Mouse (Mus musculus) lung, postnatal 0 days (tissue): ENCODE measurements at regions not wholly inside any gene's neighbourhood (a gene's known extent, or its start where the extent isn't known, plus 50 kb on each side); places are given as distances from the start of the nearest gene placed in this dataset.

Source experiments
- ATAC-seq: fragments of 200-750 bp; cut with Nextera tagmentation; 2 replicates; pipeline ENCODE4 v1.8.0; 2017; ENCODE audit warnings: moderate library complexity
- DNase-seq: peaks from one replicate; pipeline ENCODE4 v3.0.0-alpha.2; 2016; ENCODE audit warnings: low spot score
- H3K27ac ChIP-seq: fragments of 300-500 bp; sonication (generic); 2 replicates; pipeline ENCODE4 v1.5.1; 2014; ENCODE audit warnings: antibody characterized with exemption, mild to moderate bottlenecking, low read length, mixed read lengths
- H3K27me3 ChIP-seq: fragments of 300-500 bp; sonication (generic); replicated peaks from 2 replicates; pipeline ENCODE4 v1.6.1; 2014; ENCODE audit warnings: low read length, mixed read lengths; ENCODE audit not compliant: insufficient read depth
- H3K36me3 ChIP-seq: fragments of 300-500 bp; sonication (generic); 2 replicates; pipeline ENCODE4 v1.6.1; 2014; ENCODE audit warnings: low read length, mixed read lengths; ENCODE audit not compliant: insufficient read depth
- H3K4me1 ChIP-seq: fragments of 300-500 bp; sonication (generic); 2 replicates; pipeline ENCODE4 v1.6.1; 2014; ENCODE audit warnings: antibody characterized with exemption, low read depth, low read length, mixed read lengths; ENCODE audit not compliant: insufficient read depth
- H3K4me2 ChIP-seq: fragments of 300-500 bp; sonication (generic); replicated peaks from 2 replicates; pipeline ENCODE4 v1.6.1; 2014; ENCODE audit warnings: low read depth, mild to moderate bottlenecking, low read length, moderate library complexity, mixed read lengths
- H3K4me3 ChIP-seq: fragments of 300-500 bp; sonication (generic); 2 replicates; pipeline ENCODE4 v1.5.1; 2014; ENCODE audit warnings: low read depth, low read length
- H3K9ac ChIP-seq: fragments of 300-500 bp; sonication (generic); replicated peaks from 2 replicates; pipeline ENCODE4 v1.6.1; 2014; ENCODE audit warnings: low read depth, mild to moderate bottlenecking
- H3K9me3 ChIP-seq: fragments of 300-500 bp; sonication (generic); 2 replicates; pipeline ENCODE4 v1.6.1; 2016; ENCODE audit warnings: low read length, mixed read lengths
- CTCF ChIP-seq: IDR thresholded peaks from 2 replicates; pipeline ENCODE4 v1.5.1; 2016; ENCODE audit warnings: antibody characterized with exemption, mild to moderate bottlenecking
- EP300 ChIP-seq: IDR thresholded peaks from 2 replicates; pipeline ENCODE4 v1.6.1; 2016; ENCODE audit warnings: antibody characterized with exemption, mild to moderate bottlenecking, control low read depth
- WGBS: fragments of 180-500 bp; shearing (Covaris S2); extraction: QIAGEN DNeasy Blood & Tissue Kit; methylation state at CpG from one replicate; pipeline ENCODE4 v1.1.7; 2014; 5-methylcytosine and 5-hydroxymethylcytosine counted together

DNA sequence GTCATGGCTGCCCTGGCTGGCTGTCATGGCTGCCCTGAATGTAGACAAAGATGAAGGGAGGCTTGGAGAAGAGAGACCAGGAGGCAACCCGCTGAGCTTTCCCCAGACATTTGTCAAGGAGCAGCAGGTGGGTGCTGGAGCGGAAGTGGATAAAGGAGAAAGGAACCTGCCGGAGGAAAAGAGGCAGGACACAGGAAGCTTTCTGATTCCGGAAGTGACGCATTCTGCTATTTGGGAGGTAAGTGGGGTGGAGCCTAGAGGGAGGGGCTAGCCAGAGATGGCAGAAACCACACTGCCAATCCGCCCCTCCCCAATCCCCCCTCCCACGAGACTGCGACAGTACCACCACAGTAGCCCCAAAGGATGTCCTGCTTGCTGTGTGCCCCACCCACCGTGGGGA lies 80.1 kb downstream of the Gm572 start:
- no peak for TF ChIP-seq EP300
- TF ChIP-seq CTCF = no peak
- DNase-seq = no peak
- Histone ChIP-seq H3K9ac (no peak overlapping the region), H3K9me3 (no peaks in the 10 kb centered on the region), H3K36me3 (no peaks in the 10 kb centered on the region), H3K4me1 (no peaks in the 10 kb centered on the region), H3K4me3 (no peak overlapping the region), H3K4me2 (no peak overlapping the region), H3K27ac (no peak overlapping the region), H3K27me3 (no peaks in the 10 kb centered on the region)
- 81% methylated on average over 9 of the region's 9 CpGs for WGBS
- ATAC-seq = no peak

GRCm38 (mm10) chr4:148723934-148724719 lies 80.1 kb upstream of the Casz1 start:
- H3K4me3 ChIP-seq = no peak overlapping the region; the same call in 1 of the 2 replicates
- H3K4me2 ChIP-seq = peak overlapping the region; percentile 42
- no peak for TF ChIP-seq CTCF
- no peak for TF ChIP-seq EP300
- H3K9ac ChIP-seq = no peak overlapping the region
- H3K27me3 ChIP-seq = no peaks in the 10 kb centered on the region
- 11% methylated on average over 25 of the region's 39 CpGs for WGBS
- no peak overlapping the region for H3K27ac ChIP-seq
- H3K4me1 ChIP-seq = no peaks in the 10 kb centered on the region
- H3K36me3 ChIP-seq = no peaks in the 10 kb centered on the region
- DNase-seq (no peak), ATAC-seq (no peak)
- H3K9me3 ChIP-seq = no peaks in the 10 kb centered on the region

GRCm38 (mm10) chr4:148728800-148729199 lies 75.4 kb upstream of the Casz1 start:
- H3K4me2 ChIP-seq = no peak overlapping the region
- DNase-seq = no peak

DNA sequence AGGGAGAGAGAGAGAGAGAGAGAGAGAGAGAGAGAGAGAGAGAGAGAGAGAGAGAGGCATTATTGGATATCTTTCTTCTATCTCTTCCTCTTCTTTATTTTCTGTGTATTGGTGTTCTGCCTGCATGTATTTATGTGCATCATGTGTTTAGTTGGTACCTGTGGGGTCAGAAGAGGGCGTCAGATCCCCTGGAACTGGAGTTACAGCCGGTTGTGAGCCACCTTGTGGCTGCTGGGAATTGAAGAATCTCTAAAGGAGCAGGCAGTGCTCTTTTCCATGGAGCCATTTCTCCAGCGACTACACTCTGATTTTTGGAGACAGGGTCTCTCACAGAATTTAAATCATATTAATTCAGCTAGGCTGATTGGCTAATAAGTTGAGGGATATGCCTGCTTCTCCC lies 72.6 kb upstream of the Casz1 start:
- Histone ChIP-seq H3K27ac (no peak overlapping the region), H3K9ac (no peak overlapping the region), H3K4me3 (no peak overlapping the region), H3K4me2 (no peak overlapping the region), H3K36me3 (no peaks in the 10 kb centered on the region), H3K4me1 (peaks cover 3% of the 10 kb centered on the region; the same call in 1 of the 2 replicates), H3K27me3 (no peaks in the 10 kb centered on the region), H3K9me3 (no peaks in the 10 kb centered on the region)
- WGBS = 45% methylated on average over 3 of the region's 3 CpGs
- no peak for DNase-seq
- ATAC-seq = no peak
- TF ChIP-seq CTCF = peak; percentile 6; the same call in 1 of the 2 replicates
- no peak for TF ChIP-seq EP300

More at GRCm38 (mm10) chr4:148728800-148729199, 75.4 kb upstream of the Casz1 start:
- Histone ChIP-seq H3K9ac (no peak overlapping the region), H3K27me3 (no peaks in the 10 kb centered on the region), H3K9me3 (no peaks in the 10 kb centered on the region), H3K4me1 (no peaks in the 10 kb centered on the region), H3K4me3 (no peak overlapping the region), H3K27ac (no peak overlapping the region), H3K36me3 (no peaks in the 10 kb centered on the region)
- TF ChIP-seq EP300 = no peak
- no peak for TF ChIP-seq CTCF
- no peak for ATAC-seq
- WGBS = 84% methylated on average over 5 of the region's 5 CpGs

- Histone ChIP-seq H3K36me3 (no peaks in the 10 kb centered on the region), H3K9me3 (no peaks in the 10 kb centered on the region), H3K4me2 (no peak overlapping the region), H3K27ac (no peak overlapping the region), H3K4me1 (peaks cover 3% of the 10 kb centered on the region; the same call in 1 of the 2 replicates), H3K4me3 (no peak overlapping the region), H3K27me3 (0 out of 2 replicates have a peak, but pooled peaks cover 5% of the 10 kb centered on the region), H3K9ac (no peak overlapping the region)
- WGBS = 58% methylated on average over 9 of the region's 9 CpGs
- TF ChIP-seq CTCF (no peak), EP300 (no peak)
- DNase-seq (peak; percentile 53), ATAC-seq (peak; percentile 87)
Measured at GRCm38 (mm10) chr4:148734061-148734460, 70.2 kb upstream of the Casz1 start.

DNA sequence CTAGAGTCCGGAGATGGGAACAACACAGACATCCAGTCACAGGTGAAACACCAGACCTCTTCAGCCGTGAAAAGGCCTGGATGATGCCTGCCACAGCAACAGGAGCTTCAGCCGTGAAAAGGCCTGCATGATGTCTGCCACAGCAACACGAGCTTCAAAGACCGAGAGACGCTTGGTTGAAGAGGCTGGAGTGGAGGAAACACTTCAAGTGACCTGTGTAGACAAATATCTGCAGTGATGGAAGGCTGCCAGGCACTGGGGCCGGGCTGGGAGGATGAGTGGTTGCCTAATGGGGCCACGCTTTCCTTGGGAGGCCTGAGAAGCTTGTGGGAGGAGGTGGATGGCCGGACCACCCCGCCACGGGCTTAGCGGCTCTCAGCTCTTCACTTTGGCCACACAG lies 69.7 kb upstream of the Casz1 start:
- WGBS = 35% methylated on average over 12 of the region's 12 CpGs
- TF ChIP-seq CTCF (no peak), EP300 (no peak)
- Histone ChIP-seq H3K36me3 (no peaks in the 10 kb centered on the region), H3K4me2 (no peak overlapping the region; the same call in 1 of the 2 replicates), H3K27ac (no peak overlapping the region), H3K9ac (no peak overlapping the region), H3K27me3 (0 out of 2 replicates have a peak, but pooled peaks cover 5% of the 10 kb centered on the region), H3K9me3 (no peaks in the 10 kb centered on the region), H3K4me3 (no peak overlapping the region), H3K4me1 (peaks cover 3% of the 10 kb centered on the region; the same call in 1 of the 2 replicates)
- DNase-seq = peak; percentile 92
- peak; percentile 94 for ATAC-seq
